ENCODE assay signal across 15 mouse cellular contexts in the genomic region with DNA sequence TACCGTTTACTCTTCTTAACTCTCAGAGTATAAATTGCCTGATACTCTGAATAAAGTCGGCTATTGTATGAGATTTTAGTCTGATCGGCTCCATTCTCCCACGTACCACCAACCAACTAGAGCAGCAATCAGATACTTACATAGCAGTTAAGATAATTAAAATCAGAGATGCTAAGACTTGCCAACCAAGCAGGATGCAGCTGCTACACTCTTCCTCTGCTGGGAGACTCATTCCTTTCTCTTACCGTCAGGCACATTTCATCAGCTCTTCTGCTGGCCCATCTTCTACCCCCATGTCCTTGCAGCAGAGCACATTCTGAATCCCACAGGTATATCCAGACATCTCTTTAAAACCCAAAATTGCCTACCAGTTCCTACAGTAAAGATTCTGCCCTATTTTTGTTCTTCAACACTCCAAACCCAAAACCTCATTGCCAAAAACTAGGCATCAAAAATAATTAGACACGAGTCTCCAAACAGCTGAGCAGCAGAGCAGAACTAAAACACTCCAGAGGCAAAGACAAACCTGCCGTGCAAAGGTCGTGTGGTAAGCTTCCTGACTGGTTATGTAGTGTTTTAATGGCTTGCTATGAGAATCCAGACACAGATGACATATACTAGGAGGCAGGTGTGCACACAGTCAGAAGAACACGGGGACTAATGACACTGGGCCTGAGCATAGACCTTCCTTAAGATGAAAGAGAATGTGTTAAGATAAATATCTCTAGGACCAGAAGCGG. TPM values are rescaled to one million over a fixed set of nuclear protein-coding genes. Genes with fewer than 3 reads are reported as not detected.
A peak's percentile ranks its signal among the peaks of the same experiment; 100 is the strongest.
DNase-seq lines count a peak whose midpoint lies in the region; ATAC-seq and TF ChIP-seq lines count a peak whose summit lies in the region.
"Had no signal": no experiment of that assay in that cellular context is flagged by ENCODE, and none has a peak within 500 bp of the region (broad histone marks: within the 10 kb centered on the region; RNA-seq: fewer than 3 reads in every experiment).

No protein-coding gene starts in this region.

- H3K4me3 ChIP-seq in midbrain, postnatal 0 days (ENCODE audit: low read depth, low read length), result no peak overlapping the region
- H3K4me3 ChIP-seq in midbrain, embryonic 13.5 days (replicated peaks), result no peak overlapping the region
- H3K4me3 ChIP-seq in intestine, embryonic 16.5 days (ENCODE audit: low read length), result no peak overlapping the region; the same call in 1 of the 2 replicates
- H3K4me3 ChIP-seq: forebrain, embryonic 10.5 days; hindbrain, embryonic 13.5 days; midbrain, embryonic 12.5 days had no signal

- no peaks in the 10 kb centered on the region for H3K27me3 ChIP-seq in midbrain, postnatal 0 days (ENCODE audit: insufficient read depth, low read length)
- no peaks in the 10 kb centered on the region for H3K27me3 ChIP-seq in midbrain, embryonic 13.5 days
- H3K27me3 ChIP-seq in intestine, embryonic 16.5 days (replicated peaks; ENCODE audit: control insufficient read depth, insufficient read depth, low read length), result no peaks in the 10 kb centered on the region
- H3K27me3 ChIP-seq: hindbrain, embryonic 13.5 days; midbrain, embryonic 12.5 days had no signal

- WGBS in midbrain, postnatal 0 days, result 80% methylated on average over 10 of the region's 10 CpGs
- 80% methylated on average over 10 of the region's 10 CpGs for WGBS in midbrain, embryonic 13.5 days
- 49% methylated on average over 10 of the region's 10 CpGs for WGBS in intestine, embryonic 16.5 days

- no peaks in the 10 kb centered on the region for H3K36me3 ChIP-seq in midbrain, postnatal 0 days (ENCODE audit: insufficient read depth, low read length)
- no peaks in the 10 kb centered on the region for H3K36me3 ChIP-seq in midbrain, embryonic 13.5 days
- H3K36me3 ChIP-seq in intestine, embryonic 16.5 days (ENCODE audit: control insufficient read depth, insufficient read depth, low read length), result no peaks in the 10 kb centered on the region
- H3K36me3 ChIP-seq: forebrain, embryonic 10.5 days; hindbrain, embryonic 13.5 days; midbrain, embryonic 12.5 days had no signal

- no peak for TF ChIP-seq CTCF in midbrain, postnatal 0 days (IDR thresholded peaks at IDR 0.05)

- no peak for ATAC-seq in midbrain, postnatal 0 days (ENCODE audit: low FRiP score)
- no peak for ATAC-seq in midbrain, embryonic 13.5 days
- ATAC-seq in intestine, embryonic 16.5 days, result peak; percentile 85

- H3K9ac ChIP-seq in midbrain, postnatal 0 days (replicated peaks; ENCODE audit: low read length, poor library complexity, severe bottlenecking), result no peak overlapping the region
- no peak overlapping the region for H3K9ac ChIP-seq in midbrain, embryonic 13.5 days (replicated peaks)
- no peak overlapping the region for H3K9ac ChIP-seq in intestine, embryonic 16.5 days (ENCODE audit: low read depth, low read length)
- H3K9ac ChIP-seq: hindbrain, embryonic 13.5 days; liver, postnatal 0 days; midbrain, embryonic 12.5 days had no signal

- H3K4me2 ChIP-seq in midbrain, postnatal 0 days (ENCODE audit: low read depth, low read length, poor library complexity, severe bottlenecking), result no peak overlapping the region
- H3K4me2 ChIP-seq in midbrain, embryonic 13.5 days (replicated peaks), result no peak overlapping the region
- H3K4me2 ChIP-seq in intestine, embryonic 16.5 days (ENCODE audit: low read depth, low read length), result no peak overlapping the region; the same call in 1 of the 2 replicates
- H3K4me2 ChIP-seq: hindbrain, embryonic 13.5 days; midbrain, embryonic 12.5 days had no signal

- H3K4me1 ChIP-seq in midbrain, postnatal 0 days (ENCODE audit: insufficient read depth, low read length), result no peaks in the 10 kb centered on the region
- peaks cover 9% of the 10 kb centered on the region for H3K4me1 ChIP-seq in midbrain, embryonic 13.5 days (replicated peaks)
- peaks cover 6% of the 10 kb centered on the region; the same call in 1 of the 2 replicates for H3K4me1 ChIP-seq in intestine, embryonic 16.5 days (ENCODE audit: control insufficient read depth, insufficient read depth, low read length)
- H3K4me1 ChIP-seq: hindbrain, embryonic 13.5 days had no signal

- H3K9me3 ChIP-seq in midbrain, postnatal 0 days (ENCODE audit: low read length), result no peaks in the 10 kb centered on the region
- H3K9me3 ChIP-seq in midbrain, embryonic 13.5 days, result no peaks in the 10 kb centered on the region
- no peaks in the 10 kb centered on the region for H3K9me3 ChIP-seq in intestine, embryonic 16.5 days (ENCODE audit: control insufficient read depth, low read length)
- H3K9me3 ChIP-seq: forebrain, embryonic 10.5 days; hindbrain, embryonic 13.5 days; midbrain, embryonic 12.5 days had no signal

- DNase-seq in midbrain, postnatal 0 days (ENCODE audit: low spot score), result peak; percentile 8
- DNase-seq in kidney, postnatal 14 days, result peak; percentile 25
- DNase-seq in ovary, postnatal 36 days (ENCODE audit: low spot score), result no peak
- DNase-seq in cerebellum, postnatal 14 days, result no peak
- no peak for DNase-seq in right cerebral cortex, adult 2 months (ENCODE audit: low spot score in 2 of 2)
- DNase-seq in embryo, embryonic 10.5 days (ENCODE audit: low spot score), result no peak
- DNase-seq: adrenal gland, postnatal 36 days; B cell, adult 2 months; lung, postnatal 4 days had no signal

- no peak overlapping the region for H3K27ac ChIP-seq in midbrain, postnatal 0 days (ENCODE audit: low read depth, low read length)
- H3K27ac ChIP-seq in midbrain, embryonic 13.5 days, result no peak overlapping the region
- H3K27ac ChIP-seq in intestine, embryonic 16.5 days (ENCODE audit: low read length), result peak overlapping the region; percentile 38; the same call in 1 of the 2 replicates
- H3K27ac ChIP-seq: forebrain, embryonic 10.5 days; hindbrain, embryonic 13.5 days; midbrain, embryonic 12.5 days had no signal

RNA-seq across cellular contexts. Expression of gene Postn, which starts 59.5 kb away (rescaled TPM):
- 17.0 and 20.3 TPM in 2 replicates for total RNA-seq in midbrain, postnatal 0 days (2014; rRNA removed)
- polyA plus RNA-seq in midbrain, postnatal 0 days (2015; fragmentation: Nextera tagmentation; extraction: Ambion mirVana), result 10.9 and 12.0 TPM in 2 replicates
- polyA plus RNA-seq in midbrain, embryonic 13.5 days (2015; fragmentation: Nextera tagmentation; extraction: Ambion mirVana), result 4.7 and 7.3 TPM in 2 replicates
- polyA plus RNA-seq in intestine, embryonic 16.5 days (2015; fragmentation: Nextera tagmentation; extraction: Ambion mirVana), result 110 and 116 TPM in 2 replicates

Comparison
In these comparisons a context has a peak if more than half of its experiments do, and no peak if none do; other contexts are left out.
1. DNase-seq: peak in midbrain, postnatal 0 days (single experiment) and kidney, postnatal 14 days (single experiment); none in ovary, postnatal 36 days (single experiment), cerebellum, postnatal 14 days (0 of 2), right cerebral cortex, adult 2 months (0 of 2) and embryo, embryonic 10.5 days (single experiment).